ENCODE assay signal across 27 mouse cellular contexts in genomic region chrX:133721517-133721916, GRCm38 (mm10). TPM values are rescaled to one million over a fixed set of nuclear protein-coding genes. Genes with fewer than 3 reads are reported as not detected.
"Had no signal": no experiment of that assay in that cellular context is flagged by ENCODE, and none has a peak within 500 bp of the region (broad histone marks: within the 10 kb centered on the region; RNA-seq: fewer than 3 reads in every experiment).

No protein-coding gene starts in this region.

- ATAC-seq: forebrain, embryonic 13.5 days; forebrain, embryonic 14.5 days; forebrain, embryonic 15.5 days; forebrain, embryonic 16.5 days; forebrain, postnatal 0 days had no signal

- H3K9me3 ChIP-seq: embryonic facial prominence, embryonic 10.5 days; embryonic facial prominence, embryonic 12.5 days; embryonic facial prominence, embryonic 13.5 days; embryonic facial prominence, embryonic 15.5 days; forebrain, embryonic 10.5 days; forebrain, embryonic 12.5 days; forebrain, embryonic 13.5 days; forebrain, embryonic 15.5 days had no signal

- H3K36me3 ChIP-seq: embryonic facial prominence, embryonic 10.5 days; embryonic facial prominence, embryonic 12.5 days; embryonic facial prominence, embryonic 13.5 days; embryonic facial prominence, embryonic 15.5 days; forebrain, embryonic 10.5 days; forebrain, embryonic 12.5 days; forebrain, embryonic 15.5 days had no signal

- DNase-seq: cerebellum, adult 8-10 months; cerebellum, adult 9-10 months; cerebellum, adult 9-11 months; cerebellum, postnatal 14 days; cerebellum, postnatal 25 days; embryo, embryonic 11 days; forebrain, postnatal 0 days; gastrocnemius, adult 2 months; gastrocnemius, postnatal 10 days; gastrocnemius, postnatal 14 days; gastrocnemius, postnatal 25 days; gastrocnemius, postnatal 36 days; heart, adult 11 months; heart, adult 18-20 months; heart, adult 2 months had no signal

- H3K27me3 ChIP-seq: embryonic facial prominence, embryonic 12.5 days; embryonic facial prominence, embryonic 13.5 days; embryonic facial prominence, embryonic 15.5 days; forebrain, embryonic 12.5 days; forebrain, embryonic 13.5 days; forebrain, embryonic 15.5 days had no signal

- H3K27ac ChIP-seq: embryonic facial prominence, embryonic 10.5 days; embryonic facial prominence, embryonic 12.5 days; embryonic facial prominence, embryonic 13.5 days; embryonic facial prominence, embryonic 15.5 days; forebrain, embryonic 10.5 days; forebrain, embryonic 12.5 days; forebrain, embryonic 13.5 days; forebrain, embryonic 15.5 days; gastrocnemius, adult 2 months; heart, adult 2 months had no signal

- H3K4me2 ChIP-seq: embryonic facial prominence, embryonic 12.5 days; embryonic facial prominence, embryonic 13.5 days; embryonic facial prominence, embryonic 15.5 days; forebrain, embryonic 12.5 days; forebrain, embryonic 13.5 days; forebrain, embryonic 15.5 days had no signal

- H3K9ac ChIP-seq: embryonic facial prominence, embryonic 12.5 days; embryonic facial prominence, embryonic 13.5 days; embryonic facial prominence, embryonic 15.5 days; forebrain, embryonic 12.5 days; forebrain, embryonic 13.5 days; forebrain, embryonic 15.5 days; forebrain, postnatal 0 days had no signal

- H3K4me1 ChIP-seq: embryonic facial prominence, embryonic 10.5 days; embryonic facial prominence, embryonic 12.5 days; embryonic facial prominence, embryonic 13.5 days; embryonic facial prominence, embryonic 15.5 days; forebrain, embryonic 10.5 days; forebrain, embryonic 12.5 days; forebrain, embryonic 13.5 days; forebrain, embryonic 15.5 days had no signal

- H3K4me3 ChIP-seq: embryonic facial prominence, embryonic 10.5 days; embryonic facial prominence, embryonic 12.5 days; embryonic facial prominence, embryonic 13.5 days; embryonic facial prominence, embryonic 15.5 days; erythroblast, embryonic 14.5 days; forebrain, embryonic 10.5 days; forebrain, embryonic 12.5 days; forebrain, embryonic 13.5 days; forebrain, embryonic 15.5 days; gastrocnemius, adult 2 months; heart, adult 2 months had no signal

RNA-seq across cellular contexts. Expression of gene Pcdh19, which starts 32.7 kb away (rescaled TPM):
- total RNA-seq: granulocyte monocyte progenitor cell, adult 5-6 weeks had no signal
- polyA plus RNA-seq: erythroblast, embryonic 14.5 days had no signal
